Mouse (Mus musculus) layer of hippocampus, postnatal 10 days (tissue): ENCODE results near the gene Hmg20a. TPM values are rescaled to one million over a fixed set of nuclear protein-coding genes. Genes with fewer than 3 reads are reported as not detected.

Experiments used
- DNase-seq, 2 experiments: peaks; one replicate each; pipeline ENCODE4 v3.0.0; 2021; ENCODE audit warnings: low spot score in 2 of 2
- long read RNA-seq: library from polyadenylated mRNA; stranded (forward); transcript quantifications from one replicate; pipeline ENCODE4 v2.0.0, GENCODE M21; 2023
- total RNA-seq, 2 experiments: library from RNA; stranded (reverse); gene quantifications; 2 replicates each; pipeline ENCODE4 v1.2.3; 2021

The Hmg20a gene
- total RNA-seq, result 10 to 100 TPM; 60.3 to 62.8 TPM
- long read RNA-seq, transcript Hmg20a-201 (10 exons, 3,778 nt), result major isoform, 18 of 44 reads
- long read RNA-seq, partial matches to known transcripts, result 19 of 44 reads
- long read RNA-seq, other reads (novel, unspliced or antisense), result 4 of 44 reads

DNA sequence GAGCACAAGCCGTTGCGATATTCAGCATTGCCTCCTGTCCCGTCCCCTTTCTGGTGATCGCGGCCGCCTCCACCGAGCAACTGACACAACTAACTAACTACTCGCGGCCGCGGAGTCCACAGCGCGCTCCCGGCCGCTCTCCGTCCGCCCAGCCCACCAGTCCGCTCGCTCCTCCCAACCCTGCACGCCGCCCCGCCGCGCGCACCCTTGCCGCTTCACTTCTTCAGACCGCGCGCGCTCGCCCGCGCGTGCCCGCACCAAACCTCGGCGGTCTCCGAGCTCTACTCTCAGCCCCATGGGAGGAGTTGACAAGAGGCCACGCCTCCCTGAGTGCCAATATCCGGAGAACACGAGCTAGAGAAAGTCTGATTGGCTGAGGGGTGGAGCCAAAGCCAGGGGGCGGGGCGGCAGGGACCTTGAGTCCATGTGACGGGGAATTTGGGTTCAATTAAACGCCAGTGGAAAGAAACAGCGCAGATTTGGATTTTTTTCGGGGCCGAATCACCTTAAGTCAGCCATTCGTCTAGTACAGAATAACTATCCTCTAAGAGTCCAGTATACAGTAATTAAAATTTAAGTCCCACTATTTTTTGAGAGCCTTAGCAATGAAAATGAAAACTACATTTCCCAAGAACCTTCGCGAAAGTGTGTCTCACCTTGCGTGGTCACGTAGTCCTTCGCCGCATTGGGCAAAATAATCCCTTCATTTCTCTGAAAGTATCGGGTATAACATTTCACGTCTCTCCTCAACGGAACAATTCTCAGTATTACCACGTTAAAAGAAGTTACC is at the start of gene Hmg20a, which contains the start of gene Peak1:
Hmg20a (plus strand) TSS at position 662 of the 790 bp plus-strand sequence.
Peak1 (minus strand) TSS at position 120 of the 790 bp plus-strand sequence.
- DNase-seq, result peak; percentile 100

DNA sequence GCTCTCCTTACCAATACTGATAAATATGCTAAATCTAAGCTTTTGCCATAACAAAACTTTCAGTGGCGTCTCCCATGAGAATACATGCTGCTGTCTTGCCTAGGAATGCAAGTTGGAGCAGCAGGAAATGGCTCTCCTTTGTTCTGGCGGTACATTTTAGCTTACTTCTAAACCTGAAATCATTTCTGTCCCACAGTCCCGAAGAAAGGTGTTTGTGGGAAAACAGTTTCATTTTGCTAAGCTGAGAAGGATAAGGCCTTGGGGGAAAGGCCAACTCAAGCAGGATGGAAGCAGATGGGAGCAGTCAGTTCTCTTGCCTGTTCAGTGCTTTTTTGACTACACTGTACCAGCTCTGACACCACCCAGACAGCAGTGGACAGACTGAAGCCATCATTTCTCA is 49.6 kb upstream of the Hmg20a start:
- no peak for DNase-seq

DNA sequence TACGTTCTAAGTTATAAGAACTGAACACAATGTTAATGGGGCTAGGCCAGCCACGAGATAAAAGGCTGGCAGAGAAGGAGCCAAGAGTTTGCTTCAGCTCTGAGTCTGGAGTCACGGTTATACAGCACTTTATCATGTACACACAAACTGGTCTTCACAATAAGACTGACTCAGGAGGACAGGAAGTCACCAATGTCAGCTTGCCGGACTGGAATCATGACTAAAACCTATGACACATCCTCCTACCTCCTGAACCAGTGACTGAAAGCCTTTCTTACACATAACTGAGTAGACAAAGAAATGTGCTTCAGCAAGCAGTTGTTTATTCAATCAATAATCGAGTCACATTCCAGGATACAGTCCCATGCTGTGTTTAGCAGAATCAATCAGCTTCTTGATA is 47.7 kb upstream of the Hmg20a start:
- DNase-seq, result no peak

DNA sequence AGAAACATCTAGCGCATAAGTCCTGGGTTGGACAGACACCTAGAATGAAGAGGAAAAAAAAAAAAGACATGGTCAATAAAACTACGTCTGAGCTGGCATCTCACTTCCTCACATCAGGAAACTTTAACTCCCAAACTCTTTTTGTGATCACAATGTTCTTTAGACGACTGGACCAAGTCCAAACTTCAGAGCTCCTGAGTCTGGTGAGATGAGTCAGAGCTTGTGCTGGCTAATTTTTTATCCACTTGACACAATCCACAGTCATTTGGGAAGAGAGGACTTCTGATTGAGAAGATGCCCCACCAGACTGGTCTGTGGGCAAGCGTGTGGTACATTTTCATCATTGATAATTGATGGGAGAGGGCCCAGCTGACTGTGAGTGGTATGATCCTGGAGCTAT is 44.0 kb upstream of the Hmg20a start:
- DNase-seq, result no peak

DNA sequence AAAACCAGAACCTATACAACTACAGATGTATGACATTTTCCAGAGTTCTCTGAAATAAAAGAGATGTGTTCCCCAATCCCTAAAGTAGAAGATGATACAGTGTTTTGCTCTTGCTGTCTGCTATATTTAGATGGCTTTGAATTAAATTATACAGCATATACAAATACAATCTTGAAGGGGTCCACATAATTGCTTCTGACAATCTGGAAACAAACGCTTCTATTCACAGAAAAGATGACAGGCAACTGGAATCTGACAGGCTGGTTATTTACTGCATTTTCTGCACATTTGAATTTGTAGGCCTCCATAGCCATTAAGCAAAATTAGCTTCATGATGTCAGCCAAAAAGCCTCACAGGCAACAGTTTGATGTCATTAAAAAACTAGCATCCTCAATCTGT is 35.6 kb upstream of the Hmg20a start:
- DNase-seq, result no peak

DNA sequence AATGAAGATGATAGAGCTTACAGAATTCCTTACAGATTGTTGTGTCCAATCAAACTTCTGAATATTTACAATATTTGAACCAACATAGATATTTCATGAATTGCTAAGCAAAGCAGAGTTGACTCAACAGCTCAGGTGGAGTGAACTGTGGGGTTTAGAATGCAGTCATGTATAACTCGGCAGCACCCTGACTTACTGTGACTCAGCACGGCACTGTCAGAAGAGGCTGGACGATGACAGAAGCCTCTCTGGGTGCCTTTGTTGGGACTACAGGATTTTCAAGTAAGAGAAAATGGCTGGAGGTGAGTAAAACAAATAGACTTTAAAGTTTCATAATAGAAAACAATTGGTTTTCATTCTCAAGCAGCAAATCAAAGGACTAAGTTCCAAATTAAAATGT is 25.6 kb upstream of the Hmg20a start:
- no peak for DNase-seq

DNA sequence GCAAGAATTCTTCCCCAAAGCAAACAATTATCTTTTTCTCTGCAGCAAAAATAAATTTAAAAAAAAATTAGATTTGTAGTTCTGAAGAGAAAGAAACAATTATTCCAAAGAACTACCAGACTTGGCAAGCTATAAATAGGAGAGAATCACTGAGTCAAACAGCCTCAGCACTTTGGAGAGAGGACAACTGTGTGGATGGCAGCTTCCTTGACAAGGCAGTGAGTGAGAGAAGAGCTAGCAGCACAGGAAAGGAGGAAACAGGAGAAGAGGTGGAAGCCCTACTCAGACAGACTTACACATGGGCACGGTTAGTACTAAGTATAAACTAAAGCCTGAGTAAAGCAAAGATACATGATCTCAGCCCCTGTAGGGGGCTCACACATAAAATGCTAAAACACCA is 22.1 kb upstream of the Hmg20a start:
- no peak for DNase-seq

DNA sequence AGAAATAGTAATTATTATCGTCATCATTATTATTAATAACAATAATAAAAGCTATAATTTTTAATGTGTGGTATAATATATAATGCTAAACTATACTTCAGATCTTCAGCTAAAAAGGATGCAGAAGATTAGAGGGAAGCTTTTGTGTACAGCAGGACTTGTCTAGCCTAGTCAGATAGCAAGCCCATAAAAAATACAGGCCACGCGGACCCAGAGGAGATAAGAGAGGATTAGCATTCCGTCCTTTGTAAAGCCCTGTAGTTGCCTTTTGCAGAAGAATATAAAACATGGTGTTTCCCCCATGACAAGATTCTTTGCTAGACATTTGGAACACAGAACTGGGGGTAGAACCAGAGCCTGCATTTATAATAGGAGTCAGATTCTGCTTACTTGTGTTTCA is 13.8 kb upstream of the Hmg20a start:
- DNase-seq, result no peak

DNA sequence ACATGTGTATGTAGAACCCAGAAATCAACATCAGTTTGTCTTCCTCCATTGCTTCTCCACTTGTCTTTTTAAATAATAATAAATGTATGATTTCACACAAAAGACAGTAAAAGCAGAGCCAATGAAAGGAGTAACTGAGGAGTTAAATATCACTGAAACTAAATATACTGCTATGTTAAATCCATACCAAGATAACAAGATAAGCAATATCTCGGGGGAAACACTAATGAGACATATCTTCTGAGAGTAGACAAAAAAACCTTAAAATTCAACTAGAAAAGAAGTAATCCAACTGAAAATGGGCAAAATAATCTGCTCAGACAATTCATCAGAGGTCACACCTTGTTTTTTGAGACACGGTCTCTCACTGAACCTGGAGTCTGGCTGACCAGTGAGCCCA is 8.5 kb upstream of the Hmg20a start:
- no peak for DNase-seq

DNA sequence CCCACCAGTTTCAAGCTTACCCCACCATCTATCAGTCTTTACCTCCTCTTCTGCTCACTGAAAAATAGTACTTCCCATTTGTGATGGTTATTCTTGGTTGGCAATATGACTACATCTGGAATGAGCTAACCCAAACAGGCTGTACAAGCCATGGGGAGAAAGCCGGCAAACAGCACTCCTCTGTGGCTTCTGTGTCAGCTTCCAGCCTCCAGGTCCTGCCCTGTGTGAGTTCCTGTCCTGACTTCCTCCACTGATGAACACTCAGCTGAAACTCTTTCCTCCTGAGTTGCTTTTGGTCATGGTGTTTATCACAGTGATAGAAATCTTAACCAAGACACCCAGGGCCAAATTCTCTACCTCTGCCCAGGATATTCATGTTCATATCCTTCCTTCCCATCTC is 5.7 kb upstream of the Hmg20a start:
- DNase-seq, result no peak

DNA sequence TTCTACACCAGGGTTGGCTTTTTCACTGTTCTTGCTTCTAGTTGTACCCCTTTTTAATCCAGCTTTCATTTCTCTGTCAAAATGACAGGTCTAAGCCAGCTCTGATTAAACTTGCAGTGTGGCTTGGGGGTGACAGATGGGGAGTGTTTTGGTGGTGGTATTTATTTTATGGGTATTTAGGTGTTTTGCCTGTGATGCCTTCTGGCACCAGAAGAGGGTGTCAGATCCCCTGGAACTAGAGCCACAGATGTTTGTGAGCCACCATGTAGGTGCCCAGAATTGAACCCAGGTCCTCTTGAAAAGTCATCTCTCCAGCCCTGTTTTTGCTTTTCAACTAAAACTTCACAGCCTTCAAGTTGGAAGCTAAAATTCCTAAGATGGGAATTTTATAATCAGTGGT is 4.1 kb upstream of the Hmg20a start:
- DNase-seq, result no peak

DNA sequence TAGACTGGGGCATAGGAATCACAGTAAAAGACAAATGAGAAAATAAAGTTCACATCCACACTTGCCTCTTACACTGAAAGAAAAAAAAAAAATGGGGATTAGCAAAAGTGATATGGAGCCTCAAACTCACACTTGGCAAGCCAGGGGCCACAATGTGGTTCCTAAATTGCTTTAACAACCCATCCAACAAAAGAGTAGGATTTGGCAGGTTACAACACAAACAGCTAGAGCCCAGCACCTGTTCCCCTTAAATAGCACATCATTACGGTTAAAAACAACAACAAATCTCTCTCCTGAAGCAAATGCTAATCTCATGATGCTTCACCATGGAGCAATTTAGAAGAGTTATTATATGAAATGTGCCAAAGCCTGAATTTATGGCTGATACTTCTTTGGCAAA is 3.0 kb upstream of the Hmg20a start:
- no peak for DNase-seq

DNA sequence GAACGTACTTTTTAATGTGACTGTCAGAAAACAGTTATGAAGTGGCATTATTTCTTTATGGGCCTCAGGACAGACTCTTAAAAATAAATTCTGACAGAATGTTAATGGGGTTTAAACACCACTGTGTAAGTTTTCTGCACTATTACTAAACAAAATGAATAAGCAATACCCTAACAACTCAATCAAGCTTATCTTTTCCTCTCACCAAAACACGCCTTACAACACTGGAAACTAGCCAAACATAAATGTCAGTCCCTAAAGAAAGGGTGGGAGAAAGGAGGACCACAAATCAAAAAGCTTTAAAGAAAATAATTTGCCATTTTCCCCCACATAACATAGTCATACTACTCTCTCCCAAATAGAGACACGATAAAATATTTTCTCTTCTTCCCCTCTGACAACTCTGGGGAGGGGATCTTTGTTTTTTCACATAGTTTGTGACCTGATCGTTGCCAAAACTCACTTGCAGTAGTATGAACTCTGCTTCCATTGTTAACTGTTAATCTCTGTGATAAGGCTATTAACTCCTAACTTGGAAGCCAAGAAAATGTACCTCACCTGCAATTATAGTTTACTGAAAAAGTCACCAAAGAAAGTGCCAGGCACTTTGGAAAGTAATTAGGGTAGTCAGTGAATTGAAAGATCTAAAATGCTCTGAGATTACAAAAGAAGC is 2.3 kb upstream of the Hmg20a start:
- DNase-seq, result no peak

DNA sequence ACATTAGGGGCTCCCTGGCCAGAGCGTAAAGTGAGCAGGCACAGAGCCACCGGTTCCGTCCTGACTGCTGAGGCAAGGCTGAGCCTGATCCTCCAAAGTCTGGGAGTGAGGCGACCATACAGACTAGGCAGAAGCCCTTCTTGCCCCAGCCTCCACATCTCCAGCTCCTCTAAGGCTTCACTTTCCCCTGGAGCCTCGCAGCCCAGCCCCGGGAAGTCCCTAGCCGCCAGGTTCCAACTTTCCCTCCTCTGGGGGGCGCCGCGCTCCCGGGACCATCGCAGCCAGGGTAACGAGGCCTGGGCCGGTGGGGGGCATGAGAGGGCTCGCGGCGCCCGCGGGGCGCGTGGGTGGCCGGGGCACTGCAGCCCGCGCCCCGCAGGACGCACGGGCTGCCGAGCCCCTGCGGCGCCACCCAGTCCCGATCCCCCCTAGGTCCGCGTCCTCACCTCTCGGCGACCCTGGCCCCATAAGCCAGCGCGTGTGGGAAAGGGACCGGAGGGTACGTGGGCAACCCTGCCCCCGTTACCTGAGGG is 928 bp upstream of the Hmg20a start:
- peak; percentile 85 to 91 for DNase-seq

DNA sequence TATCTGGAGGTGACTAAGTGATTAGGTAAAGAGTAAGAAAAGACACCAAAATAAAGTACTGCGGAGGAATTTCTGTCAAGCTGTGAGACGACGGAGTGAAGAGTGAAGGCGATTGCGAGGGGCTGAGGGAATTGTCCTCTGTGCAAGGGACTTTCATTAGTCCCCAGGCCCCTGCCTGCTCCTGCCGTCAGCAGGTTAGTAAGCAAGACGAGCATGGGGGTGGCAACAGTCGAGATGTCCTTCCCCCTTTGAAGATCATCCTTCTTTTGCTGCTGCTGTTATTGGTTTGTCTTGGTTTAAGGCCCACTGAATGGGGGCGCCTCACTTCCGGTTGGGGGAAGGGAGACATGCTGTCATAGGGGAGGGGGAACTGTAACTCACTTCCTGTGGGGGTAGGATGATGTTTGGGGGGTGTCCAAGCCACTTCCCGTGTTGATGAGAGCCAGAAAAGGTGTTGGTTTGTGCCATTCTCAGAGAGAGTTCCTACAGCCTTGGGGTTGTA is 380 bp downstream of the Hmg20a start:
- peak; percentile 79 to 85 for DNase-seq

DNA sequence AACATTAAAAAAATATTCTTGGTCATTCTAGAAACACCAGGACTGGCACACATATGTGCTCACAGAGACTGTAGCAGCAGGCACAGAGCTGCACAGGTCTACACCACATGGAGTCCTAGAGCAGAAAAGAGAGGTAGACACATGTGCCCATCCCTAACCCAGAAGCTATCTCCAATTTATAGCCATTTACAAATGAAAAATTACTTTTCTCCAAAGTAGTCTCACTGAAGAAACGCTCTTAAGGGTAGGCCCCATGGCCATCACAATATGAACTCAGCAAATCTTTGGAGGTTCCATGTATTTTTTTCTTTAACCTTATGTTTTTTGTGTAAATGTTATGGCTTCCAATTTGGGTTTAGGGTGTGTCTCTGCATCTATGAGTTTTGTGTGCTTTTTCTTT is 1.8 kb downstream of the Hmg20a start:
- DNase-seq, result no peak

DNA sequence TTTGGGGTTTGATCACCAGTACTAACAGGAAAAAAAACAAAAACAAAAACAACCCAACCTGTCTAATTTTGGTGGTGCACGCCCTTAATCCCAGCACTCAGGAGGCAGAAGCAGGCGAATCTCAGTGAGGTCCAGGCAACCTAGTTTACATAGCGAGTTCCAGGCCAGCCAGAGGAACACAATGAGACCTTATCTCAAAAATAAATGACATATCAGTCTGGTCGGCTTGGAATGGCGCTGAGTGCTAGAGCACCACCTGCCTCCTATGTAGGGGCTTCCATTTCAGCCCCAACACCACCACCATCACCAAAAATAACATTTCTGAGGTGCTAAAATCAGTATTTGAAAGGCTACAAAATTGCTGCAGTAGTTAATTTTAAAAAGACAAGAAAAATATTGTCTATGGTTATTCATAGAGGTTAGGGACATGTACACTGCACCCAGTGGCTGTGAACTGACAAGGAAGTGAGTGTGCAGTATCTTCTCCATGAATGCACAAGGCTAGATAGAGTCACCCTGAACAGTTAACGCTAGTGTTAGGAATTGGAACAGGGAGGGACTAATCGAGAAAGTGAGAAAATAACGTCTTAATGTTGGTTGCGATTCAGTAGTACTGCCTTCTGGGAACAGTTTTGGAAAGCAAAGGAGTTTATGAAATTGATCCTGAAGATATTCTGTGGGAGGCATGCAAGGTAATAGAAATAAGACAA is 2.6 kb downstream of the Hmg20a start:
- DNase-seq, result no peak

DNA sequence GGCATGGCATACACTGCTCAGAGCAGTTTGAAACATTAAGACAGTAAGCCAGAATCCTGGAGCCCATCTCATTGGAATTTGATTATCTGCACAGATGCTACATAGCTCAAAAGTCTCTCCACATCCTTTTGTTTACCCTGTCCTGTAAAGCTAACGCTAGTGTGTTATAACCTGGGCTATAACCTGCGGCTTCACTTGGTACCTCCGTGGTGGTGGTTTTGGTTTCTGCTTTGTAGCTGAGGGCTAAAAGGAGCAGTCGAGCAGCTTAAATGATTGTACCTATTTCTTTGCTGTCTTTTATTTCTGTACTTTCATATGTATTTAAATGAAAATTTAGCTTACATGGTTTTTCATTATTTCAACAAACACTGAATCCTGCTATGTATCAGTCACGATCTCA is 3.6 kb downstream of the Hmg20a start:
- no peak for DNase-seq

DNA sequence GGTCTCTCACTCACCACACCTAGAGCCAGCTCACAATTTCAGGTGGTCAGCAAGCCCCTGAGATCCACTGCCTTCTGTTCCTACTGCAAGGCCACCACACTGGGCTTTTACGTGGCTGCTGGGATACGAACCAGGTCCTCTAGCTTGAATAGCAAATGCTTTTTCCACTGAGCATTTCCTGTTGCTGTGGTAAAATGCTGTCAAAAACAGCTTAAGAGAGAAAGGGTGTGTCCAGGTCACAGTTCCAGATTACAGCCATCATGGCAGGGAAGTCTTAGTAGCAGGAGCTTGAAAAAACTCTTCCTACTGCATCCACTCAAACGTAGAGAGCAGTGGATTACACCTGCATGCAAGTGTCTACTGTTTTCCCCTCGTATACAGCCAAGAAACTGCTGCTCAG is 6.5 kb downstream of the Hmg20a start:
- no peak for DNase-seq

DNA sequence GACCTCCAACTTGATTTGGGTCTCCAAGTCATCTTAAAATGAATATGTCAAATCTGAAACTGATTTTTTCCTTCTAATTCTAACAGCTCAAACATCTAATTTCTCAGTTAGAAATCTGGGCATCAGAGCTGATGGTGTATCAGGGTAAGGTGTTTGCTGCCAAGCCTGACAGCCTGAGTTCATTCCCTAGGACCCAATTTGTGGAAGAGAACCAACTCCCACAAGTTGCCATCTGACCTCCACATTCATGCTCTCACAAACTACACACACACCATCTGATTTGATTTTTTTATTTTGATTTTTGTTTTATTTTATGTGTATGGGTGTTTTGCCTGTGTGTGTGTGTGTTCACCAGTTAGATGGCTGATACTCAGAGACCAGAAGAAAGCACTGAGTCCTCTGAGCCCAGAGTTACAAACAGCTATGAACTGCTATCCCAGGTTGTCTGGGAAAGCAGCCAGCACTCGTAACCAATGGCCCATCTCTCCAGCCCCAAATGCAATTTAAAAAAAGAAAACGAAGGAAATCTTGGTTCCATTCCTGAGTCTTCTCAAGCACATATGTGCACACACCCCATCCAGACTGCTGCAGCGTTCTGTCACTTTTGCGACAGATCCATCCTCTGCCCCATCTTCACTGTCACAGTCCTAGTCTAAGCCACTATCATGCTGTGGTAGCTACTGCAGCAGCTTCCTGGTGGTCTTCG is 17.6 kb downstream of the Hmg20a start:
- DNase-seq, result peak in 1 of 2 experiments; percentile 33
